Mouse (Mus musculus) right cerebral cortex, adult 2 months (tissue): Measurements from ENCODE around the gene Erv3.

ENCODE experiments used
- DNase-seq, 2 experiments: peaks; one replicate each; pipeline ENCODE4 v3.0.0; 2021 to 2022; ENCODE audit warnings: low spot score in 2 of 2

Gene Erv3

DNA sequence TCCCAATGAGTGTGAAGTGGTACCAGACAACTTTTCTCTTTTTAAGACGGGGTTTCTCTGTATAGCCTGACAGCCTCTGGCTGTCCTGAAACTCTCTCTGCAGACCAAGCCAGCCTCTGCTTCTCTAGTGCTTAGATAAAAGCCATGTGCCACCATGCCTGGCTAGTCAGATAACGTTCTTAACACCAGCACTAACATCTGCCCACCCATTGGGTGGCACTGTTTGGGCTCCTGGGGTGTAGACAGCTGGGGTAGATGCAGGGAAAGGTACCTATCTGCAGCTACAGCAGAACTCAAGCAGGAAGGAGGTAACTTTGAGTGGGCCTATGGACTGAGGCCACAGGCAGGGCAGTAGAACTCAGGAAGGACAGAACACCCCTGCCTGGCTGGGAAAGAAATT, 34.0 kb downstream of the Erv3 start:
- no peak for DNase-seq

DNA sequence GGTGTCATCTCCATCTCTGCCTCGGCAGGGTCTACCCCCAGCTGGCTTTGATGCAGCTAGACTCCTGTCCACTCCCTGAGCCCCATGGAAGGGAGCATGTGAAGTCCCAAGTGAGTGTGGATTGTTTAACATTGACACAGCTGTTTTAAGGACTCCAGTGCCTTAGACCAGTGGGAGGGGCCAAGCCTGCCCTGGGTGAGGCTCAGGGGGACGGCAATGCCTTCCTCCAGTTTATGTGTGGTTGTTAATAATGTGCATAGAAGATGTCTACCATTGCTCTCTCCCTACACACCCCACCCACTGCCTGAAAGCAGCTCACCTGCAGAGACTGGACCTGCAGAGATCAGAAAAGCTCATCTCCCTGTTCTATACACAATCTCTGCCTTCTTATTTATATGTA, 35.6 kb downstream of the Erv3 start:
- DNase-seq: no peak

DNA sequence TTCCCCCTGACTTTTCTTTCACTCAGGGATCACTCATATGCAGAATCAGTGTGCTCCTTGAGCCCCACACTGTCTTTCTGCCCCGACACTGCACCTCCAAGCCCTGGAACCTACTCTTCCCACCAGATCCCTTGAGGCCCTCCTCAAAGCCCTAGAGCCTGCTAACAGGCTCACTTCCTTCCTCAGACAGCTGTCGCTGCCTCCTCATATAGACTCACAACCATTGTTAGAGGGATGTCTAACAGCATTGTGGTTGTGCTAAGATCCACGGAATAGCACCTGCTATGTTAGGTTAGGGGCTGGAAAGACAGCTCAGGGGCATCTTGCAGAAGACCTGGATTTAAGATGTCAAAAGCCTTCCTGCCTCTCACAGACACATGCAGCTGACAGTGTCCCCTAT, 37.1 kb downstream of the Erv3 start:
- no peak for DNase-seq

DNA sequence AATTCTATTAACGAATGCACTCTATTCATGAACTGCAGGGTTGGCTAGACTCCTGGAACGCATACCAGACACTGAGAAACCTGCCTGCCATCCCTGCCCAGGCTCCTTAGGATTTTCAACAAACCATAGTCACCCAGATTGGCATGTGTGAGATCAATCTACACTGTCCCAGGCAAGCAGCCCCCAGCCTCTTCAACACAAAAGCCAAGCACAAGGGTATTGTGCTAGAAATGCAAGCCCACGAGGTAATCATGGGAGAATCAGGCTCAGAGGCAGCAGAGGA, 37.9 kb downstream of the Erv3 start:
- DNase-seq: no peak

DNA sequence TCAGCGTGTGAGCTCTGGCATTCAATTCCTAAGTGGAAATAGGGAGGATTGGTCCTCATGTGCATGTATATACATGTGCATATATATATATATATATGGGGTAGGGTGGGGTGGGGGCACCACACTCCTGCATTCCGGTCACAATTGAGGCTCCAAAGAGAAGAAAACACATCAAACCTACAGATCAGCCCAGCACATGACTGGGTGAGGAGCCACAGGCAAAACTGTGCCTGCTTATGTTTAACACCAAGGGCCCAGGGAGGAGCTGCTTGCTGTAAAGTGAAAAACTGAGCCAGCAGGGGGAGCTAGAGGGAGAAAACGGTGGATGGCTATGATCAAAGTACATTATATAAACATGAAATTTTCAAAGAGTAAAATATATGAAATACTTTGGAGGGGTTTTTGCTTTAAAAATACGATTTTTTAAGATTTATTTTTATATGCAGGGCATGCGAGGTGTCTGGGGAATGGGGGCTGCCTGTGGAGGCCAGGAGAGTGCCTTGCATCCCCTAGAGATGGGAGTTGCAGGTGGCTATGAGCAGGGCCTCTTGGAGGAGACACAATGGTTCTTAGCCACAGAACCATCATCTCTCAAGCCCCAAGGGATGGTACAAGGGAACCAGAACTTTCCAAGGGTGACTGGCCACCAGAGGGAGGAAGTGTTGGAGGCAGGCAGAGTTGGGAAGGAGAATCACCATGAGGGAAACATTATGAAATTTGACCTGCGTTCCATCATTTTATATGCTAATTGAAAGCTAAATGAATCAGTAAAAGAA, 38.4 kb downstream of the Erv3 start:
- DNase-seq: peak; percentile 90 to 95

DNA sequence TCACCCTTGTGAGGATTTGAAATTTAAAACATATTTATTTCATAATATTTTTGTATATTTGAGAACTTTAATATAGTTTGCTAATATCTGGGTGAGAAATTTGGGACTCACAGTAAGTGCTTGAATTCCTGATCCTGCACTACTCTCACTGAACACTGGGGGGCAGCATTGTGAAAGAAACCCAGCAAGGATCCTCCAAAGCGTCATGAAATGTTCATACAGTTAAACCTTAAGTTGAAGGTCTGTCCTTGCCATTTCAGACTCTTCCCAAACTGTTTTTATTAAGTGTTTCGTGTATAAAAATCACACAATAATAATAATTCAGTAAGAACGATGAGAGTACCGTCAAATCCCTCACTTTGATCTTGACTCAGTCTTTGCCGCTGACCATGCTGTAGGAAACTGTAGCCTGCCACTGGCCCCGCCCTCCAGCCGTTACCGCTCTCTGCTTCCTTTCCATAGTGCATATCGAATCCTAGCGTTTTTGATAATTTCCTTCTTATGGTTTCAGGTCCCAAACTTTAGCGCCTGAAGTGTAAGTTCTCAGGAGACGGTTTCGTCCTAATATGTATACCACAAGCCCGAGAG, 39.4 kb downstream of the Erv3 start:
- peak; percentile 92 to 96 for DNase-seq

DNA sequence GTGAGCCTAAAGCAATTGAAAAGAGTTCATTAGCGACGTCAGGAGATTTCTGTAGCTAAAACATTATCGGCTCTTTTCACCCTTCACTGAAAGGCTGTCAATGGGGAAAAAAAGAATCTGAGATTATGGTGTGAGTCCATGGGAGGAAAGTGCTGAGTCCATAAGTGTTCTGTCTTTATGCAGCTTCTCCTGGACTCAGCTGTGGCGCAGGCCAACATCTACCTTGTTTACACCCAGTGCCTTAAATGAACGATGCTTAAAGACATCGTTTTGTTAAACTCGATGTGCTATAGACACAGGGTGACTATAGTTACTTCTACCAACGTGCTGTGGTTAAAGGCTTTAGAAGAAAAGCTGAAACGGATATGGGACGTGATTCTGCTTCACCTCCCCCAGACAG, 45.2 kb downstream of the Erv3 start:
- DNase-seq: no peak

DNA sequence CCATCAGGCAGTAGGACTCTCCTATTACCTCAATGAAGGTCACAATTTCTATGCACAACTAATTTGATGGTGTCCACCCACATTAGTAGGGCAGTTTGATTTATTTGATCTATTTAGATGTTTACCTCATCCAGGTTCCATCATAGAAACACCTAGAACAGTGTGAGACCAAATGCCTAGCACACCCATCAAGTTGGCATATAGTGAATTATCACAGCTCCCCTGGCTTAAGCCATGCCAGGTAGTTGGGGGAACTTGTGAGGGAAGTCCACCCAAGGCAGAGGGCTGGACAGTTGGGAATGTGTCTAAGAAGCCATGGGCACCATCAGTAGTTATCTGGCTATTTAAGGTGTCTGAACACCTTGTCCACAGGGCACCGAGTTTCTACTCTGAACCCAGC, 46.1 kb downstream of the Erv3 start:
- no peak for DNase-seq

DNA sequence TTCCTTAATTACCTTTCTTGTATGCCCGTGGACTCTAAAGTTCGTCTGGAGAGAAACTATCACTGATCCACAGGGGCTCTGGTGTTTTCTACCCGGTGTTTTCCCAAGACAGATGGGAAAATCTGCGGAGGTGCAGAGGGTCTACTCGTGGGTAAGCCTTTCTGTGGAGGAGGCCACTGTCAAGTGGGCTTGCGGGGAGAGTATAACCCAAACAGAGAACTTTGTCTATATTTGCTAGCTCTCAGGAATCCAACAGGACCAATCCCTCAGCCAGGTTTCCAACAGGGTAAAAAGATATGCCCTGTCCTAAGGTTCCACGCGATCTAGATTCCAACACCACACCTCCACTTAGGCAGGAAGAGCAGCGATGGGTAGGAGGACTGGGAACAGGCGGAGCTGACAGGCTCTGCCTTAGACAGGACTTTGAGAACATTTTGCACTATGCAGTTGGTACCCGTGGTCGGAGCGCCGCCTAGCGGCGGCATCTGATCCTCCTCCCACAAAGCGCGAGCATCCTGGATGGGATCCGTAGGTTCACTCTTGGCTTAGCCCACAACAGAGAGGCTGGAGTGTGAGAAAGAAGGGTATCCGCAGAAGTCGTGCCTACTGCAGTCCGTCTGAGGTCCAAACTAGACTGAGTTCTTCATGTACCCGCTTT, 46.9 kb downstream of the Erv3 start:
- peak; percentile 62 to 74 for DNase-seq

DNA sequence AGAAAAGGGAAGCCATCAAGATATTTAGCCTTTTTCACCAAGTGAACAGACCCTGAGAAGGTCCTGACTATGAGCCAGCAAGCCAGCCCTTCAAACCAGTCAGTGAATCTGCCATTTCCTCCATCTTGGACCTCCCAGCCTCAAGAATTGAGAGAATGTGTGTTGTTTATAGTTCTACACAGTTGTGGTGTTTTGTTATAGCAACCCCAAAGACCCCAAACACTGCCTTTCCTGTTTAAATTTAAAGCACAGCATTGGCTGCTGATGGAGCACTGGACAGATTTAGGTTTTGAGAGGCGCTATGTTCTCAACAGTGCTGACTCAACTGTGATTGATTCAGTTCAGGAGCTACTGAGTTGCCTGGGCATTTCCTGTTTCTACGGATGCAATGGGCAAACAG, 47.9 kb downstream of the Erv3 start:
- DNase-seq: no peak

DNA sequence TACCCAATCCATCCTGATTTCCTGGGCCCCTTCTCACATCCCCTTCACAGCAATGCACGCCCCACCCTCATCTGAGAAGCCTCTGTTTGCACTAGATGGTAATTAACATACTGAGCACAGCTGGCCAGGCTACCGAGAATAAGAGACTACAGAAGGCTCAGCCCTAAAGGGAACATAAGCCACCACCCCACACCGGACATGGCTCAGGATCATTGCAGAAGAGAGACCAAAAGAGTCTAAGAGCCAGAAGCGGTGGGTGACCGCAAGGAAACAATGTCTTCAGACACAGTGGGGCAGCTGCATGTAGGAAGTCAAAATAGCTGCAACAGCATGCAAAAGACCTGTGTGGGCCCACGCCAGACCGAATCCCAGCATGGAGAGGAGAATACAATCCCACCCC, 50.7 kb downstream of the Erv3 start:
- DNase-seq: no peak

DNA sequence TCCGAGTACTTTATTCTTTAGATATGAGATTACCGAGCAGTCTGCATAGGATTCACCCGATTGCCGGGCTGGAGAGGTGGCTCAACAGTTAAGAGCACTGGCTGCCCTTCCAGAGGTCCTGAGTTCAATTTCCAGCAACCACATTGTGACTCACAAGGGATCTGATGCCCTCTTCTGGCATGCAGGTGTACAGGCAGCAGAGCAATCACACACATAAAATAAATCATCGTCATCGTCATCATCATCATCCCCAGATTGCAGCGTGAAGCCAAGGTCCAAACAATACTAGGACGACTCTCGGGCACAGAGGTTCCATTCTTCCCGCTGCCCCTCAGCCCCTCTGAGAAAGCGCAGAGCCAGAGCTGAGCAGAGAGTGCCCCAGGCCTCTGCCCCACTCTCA, 51.9 kb downstream of the Erv3 start:
- DNase-seq: no peak

DNA sequence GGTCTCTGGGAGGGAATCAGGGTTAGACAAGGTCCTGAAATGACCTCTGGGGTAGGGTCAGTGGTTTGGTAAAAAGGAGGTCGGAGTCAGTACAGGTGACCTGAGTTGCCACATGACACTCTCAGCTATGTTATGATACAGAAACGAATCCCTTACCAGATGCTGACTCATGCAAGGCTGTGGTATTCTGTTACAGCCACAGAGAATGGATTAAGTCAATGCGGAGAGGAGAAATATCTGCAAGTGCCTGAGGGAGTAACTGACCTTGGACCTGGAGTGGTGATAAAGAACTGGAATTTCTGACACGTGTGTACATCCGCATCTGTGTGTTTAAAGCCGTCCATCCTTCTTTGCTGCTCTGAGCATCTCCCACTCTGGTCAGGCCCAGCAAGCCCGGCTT, 52.7 kb downstream of the Erv3 start:
- no peak for DNase-seq

DNA sequence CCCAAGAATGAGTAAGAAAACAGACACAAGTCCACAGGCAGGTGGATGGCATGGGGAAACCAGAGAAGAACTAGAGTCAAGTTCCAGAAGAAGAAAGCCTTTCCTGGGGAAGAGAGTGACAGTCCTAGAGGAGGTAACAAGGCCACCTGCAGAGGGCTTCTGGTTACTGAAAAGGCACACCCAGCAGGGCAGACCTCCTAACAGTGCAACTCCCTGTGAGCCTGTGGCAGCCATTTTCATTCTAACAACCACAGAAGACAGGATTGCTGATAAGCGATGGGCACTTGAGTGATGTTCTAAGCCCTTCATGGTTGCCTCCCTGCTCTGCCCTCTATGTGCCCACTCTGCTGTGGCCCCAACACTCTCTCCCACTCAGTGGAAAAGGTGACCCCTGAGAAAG, 54.2 kb downstream of the Erv3 start:
- DNase-seq: no peak

DNA sequence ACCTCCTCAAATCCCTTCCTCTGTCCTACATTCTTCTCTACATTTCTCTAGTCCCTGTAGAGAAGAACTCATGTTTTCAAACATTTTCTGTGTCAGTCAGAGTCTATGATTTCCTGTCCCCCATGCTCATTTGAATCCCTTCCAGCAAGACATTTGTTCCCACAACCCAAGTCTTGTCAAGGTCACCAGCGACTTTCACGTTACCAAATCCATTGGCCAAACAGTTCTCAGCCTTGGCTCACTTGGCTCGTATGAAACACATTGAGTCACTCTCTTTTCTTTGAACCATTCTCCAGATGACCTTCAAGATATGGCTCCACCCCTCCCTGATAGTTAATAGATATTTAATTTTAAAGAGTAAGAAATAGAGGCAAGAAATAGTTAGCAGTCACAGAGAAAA, 55.7 kb downstream of the Erv3 start:
- no peak for DNase-seq
